Mouse (Mus musculus): ENCODE measurements around the gene Maip1.

GRCm38 (mm10) chr1:57428368-57429308 lies 22.5 kb downstream of the Maip1 start:
- TF ChIP-seq EP300 (IDR thresholded peaks at IDR 0.05; ENCODE audit: low read depth) (no peak), CTCF (IDR thresholded peaks at IDR 0.05; ENCODE audit: low read depth) (peak; percentile 72)
